Mouse (Mus musculus) bone marrow, adult 2 months (tissue): Measurements from ENCODE around the gene Kdm3a.

Source experiments
- CTCF ChIP-seq: fragments of 200-500 bp; IDR thresholded peaks from 2 replicates; pipeline ENCODE4 v1.5.1; 2011; ENCODE audit warnings: low read length, control low read depth; ENCODE audit not compliant: control insufficient read depth, insufficient read depth
- POLR2A ChIP-seq: fragments of 200-500 bp; IDR thresholded peaks from 2 replicates; pipeline ENCODE4 v1.6.1; 2011; ENCODE audit warnings: low read depth, mild to moderate bottlenecking, control low read depth, low read length, borderline replicate concordance; ENCODE audit not compliant: control insufficient read depth

GRCm38 (mm10) chr6:71608994-71609393 is 23.8 kb downstream of the Kdm3a start:
- TF ChIP-seq CTCF: no peak
- TF ChIP-seq POLR2A: no peak
